Mouse (Mus musculus): ENCODE measurements around the gene Cdkn2aipnl. TPM values are rescaled to one million over a fixed set of nuclear protein-coding genes. Genes with fewer than 3 reads are reported as not detected.

Gene Cdkn2aipnl
- total RNA-seq, 2 experiments from 2014 or later: 16.7 to 25.9 TPM

- no peak for ATAC-seq (replicated peaks; ENCODE audit: low FRiP score, poor library complexity, severe bottlenecking)
Observed at GRCm38 (mm10) chr11:52001861-52002260, 34.4 kb downstream of the Cdkn2aipnl start.

DNA sequence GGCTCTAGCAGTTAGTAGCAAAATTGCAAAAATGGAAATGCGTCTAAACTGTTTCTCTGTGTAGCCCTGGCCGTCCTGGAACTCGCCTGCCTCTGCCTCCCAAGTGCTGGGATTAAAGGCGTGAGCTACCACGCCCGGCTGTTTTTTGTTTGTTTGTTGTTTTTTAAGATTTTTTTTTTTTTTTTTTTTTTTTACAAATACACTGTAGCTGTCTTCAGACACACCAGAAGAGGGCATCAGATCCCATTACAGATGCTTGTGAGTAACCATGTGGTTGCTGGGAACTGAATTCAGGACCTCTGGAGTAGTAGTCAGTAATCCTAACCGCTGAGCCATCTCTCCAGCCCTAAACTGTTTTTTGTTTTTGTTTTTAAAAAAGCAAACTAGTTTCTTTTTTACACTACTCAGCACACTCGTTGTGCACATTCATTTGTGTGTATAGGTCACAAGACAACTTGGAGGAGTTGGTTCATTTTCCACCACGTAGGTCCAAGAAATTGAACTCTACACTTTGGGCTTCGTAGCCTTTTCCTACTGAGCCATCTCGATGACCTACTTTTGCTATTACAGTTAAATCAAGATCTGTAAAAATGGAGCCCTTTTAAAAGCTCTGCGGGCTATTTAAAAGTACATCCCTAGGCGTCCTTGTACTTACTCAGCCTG, 35.5 kb downstream of the Cdkn2aipnl start:
- ATAC-seq (replicated peaks; ENCODE audit: low FRiP score, poor library complexity, severe bottlenecking): no peak

DNA sequence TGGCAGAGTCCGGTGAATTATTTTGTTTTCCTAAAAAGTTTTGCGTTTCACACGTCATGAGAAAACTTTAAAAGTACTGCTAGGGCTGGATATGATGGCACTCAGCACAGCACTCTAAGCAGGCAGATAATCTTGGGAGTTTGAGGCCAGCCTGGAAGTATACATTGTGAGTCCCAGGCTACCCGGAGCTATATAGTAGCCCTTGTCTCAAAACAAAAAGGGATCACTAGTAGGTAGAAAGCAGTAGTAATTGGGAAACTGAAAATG, 36.0 kb downstream of the Cdkn2aipnl start:
- no peak for ATAC-seq (replicated peaks; ENCODE audit: low FRiP score, poor library complexity, severe bottlenecking)

DNA sequence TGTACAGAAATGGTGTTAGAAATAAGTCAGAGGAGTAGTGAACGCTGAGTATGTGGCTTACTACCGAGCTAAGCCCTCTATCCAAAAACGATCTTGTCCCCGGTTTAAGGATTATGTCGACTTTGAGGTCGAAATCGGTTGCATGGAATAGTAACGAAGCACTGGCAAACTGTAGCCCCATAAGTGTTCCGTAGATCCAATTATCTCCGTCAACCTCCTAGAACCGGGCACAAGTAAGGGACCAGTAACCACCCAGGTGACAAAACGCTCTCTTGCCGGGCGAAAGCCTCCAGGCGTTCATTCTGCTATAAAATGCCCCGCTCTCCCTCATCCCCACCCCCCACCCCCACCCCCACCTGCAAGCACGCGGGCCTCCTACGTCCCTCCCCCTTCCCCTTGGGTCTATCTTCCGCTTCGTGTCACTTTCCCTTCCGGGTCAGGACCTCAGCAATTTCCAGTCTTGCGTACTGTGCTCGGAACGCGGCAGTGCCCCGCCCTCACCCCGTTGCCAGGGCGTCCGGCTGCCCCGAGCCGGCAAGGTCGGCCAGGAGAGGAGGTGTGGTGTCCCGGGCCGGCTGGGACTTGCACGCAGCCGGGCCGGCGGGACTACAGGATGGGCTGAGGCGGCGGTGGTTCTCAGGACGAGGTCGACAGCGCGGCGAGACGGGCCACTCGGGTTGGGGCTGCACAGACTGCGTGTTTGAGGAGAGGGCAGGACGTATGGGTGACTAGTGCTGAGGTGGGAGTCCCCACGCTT, 36.5 kb downstream of the Cdkn2aipnl start, which contains the start of gene Cdkl3:
Cdkl3 (plus strand) TSS at position 450 of the 757 bp plus-strand sequence.
- peak; percentile 80 for ATAC-seq (replicated peaks; ENCODE audit: low FRiP score, poor library complexity, severe bottlenecking)

- no peak for ATAC-seq (replicated peaks; ENCODE audit: low FRiP score, poor library complexity, severe bottlenecking)
Observed at GRCm38 (mm10) chr11:52005586-52005985, 38.1 kb downstream of the Cdkn2aipnl start.

GRCm38 (mm10) chr11:52011011-52011410, 43.5 kb downstream of the Cdkn2aipnl start:
- ATAC-seq (replicated peaks; ENCODE audit: low FRiP score, poor library complexity, severe bottlenecking): no peak

DNA sequence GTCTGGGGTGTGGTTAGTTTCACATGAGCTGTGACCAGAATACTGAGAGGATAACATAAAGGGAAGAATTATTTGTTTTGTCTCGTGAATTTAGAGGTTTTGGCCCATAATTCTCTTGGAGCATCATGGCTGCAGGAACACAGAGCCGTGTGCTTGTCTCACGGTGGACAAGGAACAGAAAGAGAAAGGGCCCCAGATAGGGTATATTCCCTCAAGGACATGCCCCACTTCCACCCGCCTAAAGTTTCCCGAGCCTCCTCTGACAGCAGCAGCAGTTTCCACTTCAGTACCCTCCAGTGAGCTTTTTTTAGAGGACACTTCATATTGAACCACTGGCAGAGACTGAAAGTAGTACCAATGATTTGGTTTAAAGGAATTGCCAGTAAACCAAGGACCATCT, 44.1 kb downstream of the Cdkn2aipnl start:
- no peak for ATAC-seq (replicated peaks; ENCODE audit: low FRiP score, poor library complexity, severe bottlenecking)

- no peak for ATAC-seq (replicated peaks; ENCODE audit: low FRiP score, poor library complexity, severe bottlenecking)
Observed at GRCm38 (mm10) chr11:52018217-52018616, 50.8 kb downstream of the Cdkn2aipnl start.

Other genes starting within 250 kb of the Cdkn2aipnl start
- 4.2 and 7.3 TPM in 2 replicates for gene Sec24a, start 204.0 kb upstream of the Cdkn2aipnl start, total RNA-seq (2015; ENCODE audit: low replicate concordance)
- gene Sec24a, start 204.0 kb upstream of the Cdkn2aipnl start, total RNA-seq (2017; ENCODE audit: low replicate concordance): 2.0 and 2.6 TPM in 2 replicates
- 46.6 and 58.4 TPM in 2 replicates for gene Sar1b, start 204.0 kb upstream of the Cdkn2aipnl start, total RNA-seq (2015; ENCODE audit: low replicate concordance)
- 10.6 and 21.3 TPM in 2 replicates for gene Sar1b, start 204.0 kb upstream of the Cdkn2aipnl start, total RNA-seq (2017; ENCODE audit: low replicate concordance)
- 1.7 and 3.8 TPM in 2 replicates for gene Jade2, start 110.0 kb upstream of the Cdkn2aipnl start, total RNA-seq (2015; ENCODE audit: low replicate concordance)
- 2.4 and 2.6 TPM in 2 replicates for gene Jade2, start 110.0 kb upstream of the Cdkn2aipnl start, total RNA-seq (2017; ENCODE audit: low replicate concordance)
- gene Ube2b, start 33.1 kb downstream of the Cdkn2aipnl start, total RNA-seq (2015; ENCODE audit: low replicate concordance): 430 and 441 TPM in 2 replicates
- 422 and 539 TPM in 2 replicates for gene Ube2b, start 33.1 kb downstream of the Cdkn2aipnl start, total RNA-seq (2017; ENCODE audit: low replicate concordance)
- gene Cdkl3, start 36.6 kb downstream of the Cdkn2aipnl start, total RNA-seq (2015; ENCODE audit: low replicate concordance): 1.7 TPM in 1 of 2 replicates, not detected in the other
- gene Cdkl3, start 36.6 kb downstream of the Cdkn2aipnl start, total RNA-seq (2017; ENCODE audit: low replicate concordance): 0.98 TPM in 1 of 2 replicates, not detected in the other
- 30.4 and 41.4 TPM in 2 replicates for gene Ppp2ca, start 131.0 kb downstream of the Cdkn2aipnl start, total RNA-seq (2015; ENCODE audit: low replicate concordance)
- 47.7 and 48.0 TPM in 2 replicates for gene Ppp2ca, start 131.0 kb downstream of the Cdkn2aipnl start, total RNA-seq (2017; ENCODE audit: low replicate concordance)
- gene Olfr1373, start 177.9 kb downstream of the Cdkn2aipnl start, total RNA-seq (2015; ENCODE audit: low replicate concordance): not detected in 2 replicates
- gene Olfr1373, start 177.9 kb downstream of the Cdkn2aipnl start, total RNA-seq (2017; ENCODE audit: low replicate concordance): not detected in 2 replicates
- not detected in 2 replicates for gene Olfr1371, start 246.3 kb downstream of the Cdkn2aipnl start, total RNA-seq (2015; ENCODE audit: low replicate concordance)
- not detected in 2 replicates for gene Olfr1371, start 246.3 kb downstream of the Cdkn2aipnl start, total RNA-seq (2017; ENCODE audit: low replicate concordance)

Measured in erythroblast, adult 5-6 weeks (primary cell).